Mouse (Mus musculus): ENCODE measurements around the gene Prss43. TPM values are rescaled to one million over a fixed set of nuclear protein-coding genes. Genes with fewer than 3 reads are reported as not detected.
A peak's percentile ranks its signal among the peaks of the same experiment; 100 is the strongest.

Gene Prss43
- total RNA-seq, 2 experiments from 2014 or later = 0.15 to 0.25 TPM

GRCm38 (mm10) chr9:110856920-110857319, 30.4 kb downstream of the Prss43 start:
- TF ChIP-seq CTCF (conservative IDR thresholded peaks at IDR 0.05) = peak; percentile 43
- no peak overlapping the region for H3K27ac ChIP-seq
- H3K4me3 ChIP-seq = no peak overlapping the region
- DNase-seq (ENCODE audit: low spot score in 2 of 2) = no peak

DNA sequence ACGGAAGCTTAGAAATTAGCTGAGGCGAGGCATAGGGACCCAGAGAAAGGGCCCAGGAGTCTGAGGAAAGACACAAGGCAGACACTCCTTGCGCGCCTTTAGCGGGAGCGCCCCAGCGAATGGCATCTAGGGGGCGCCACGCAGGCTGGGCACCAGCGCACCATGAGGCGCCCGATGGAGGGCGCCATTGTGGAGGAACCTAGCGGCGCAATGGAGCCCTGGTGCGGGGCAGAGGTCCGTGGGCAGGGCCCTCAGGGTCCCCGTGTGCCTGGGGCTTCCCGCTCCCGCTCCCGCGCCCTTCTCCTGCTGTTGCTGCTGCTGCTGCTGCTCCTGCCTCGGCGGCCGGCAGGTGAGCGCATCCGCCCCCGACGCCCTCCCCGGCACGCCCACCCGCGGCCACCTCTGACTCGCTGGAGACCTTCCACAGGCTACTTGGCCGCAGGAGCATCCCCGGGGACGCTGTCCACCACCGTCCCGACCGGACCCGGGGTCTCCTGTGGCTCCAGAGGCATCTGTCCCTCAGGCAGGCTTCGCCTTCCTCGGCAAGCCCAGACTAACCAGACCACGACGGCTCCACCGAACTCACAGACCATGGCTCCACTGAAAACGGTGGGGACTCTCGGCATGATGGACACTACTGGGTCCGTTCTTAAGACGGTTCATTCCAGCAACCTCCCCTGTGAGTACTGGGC, 31.4 kb downstream of the Prss43 start, which contains the start of gene Prss50:
Prss50 (plus strand) TSS at position 187 of the 692 bp plus-strand sequence.
- no peak for DNase-seq (ENCODE audit: low spot score in 2 of 2)
- H3K27ac ChIP-seq = no peak within 1 kb of the TSS
- TF ChIP-seq CTCF (conservative IDR thresholded peaks at IDR 0.05) = peak; percentile 79
- H3K4me3 ChIP-seq = peak within 1 kb of the TSS; percentile 23

DNA sequence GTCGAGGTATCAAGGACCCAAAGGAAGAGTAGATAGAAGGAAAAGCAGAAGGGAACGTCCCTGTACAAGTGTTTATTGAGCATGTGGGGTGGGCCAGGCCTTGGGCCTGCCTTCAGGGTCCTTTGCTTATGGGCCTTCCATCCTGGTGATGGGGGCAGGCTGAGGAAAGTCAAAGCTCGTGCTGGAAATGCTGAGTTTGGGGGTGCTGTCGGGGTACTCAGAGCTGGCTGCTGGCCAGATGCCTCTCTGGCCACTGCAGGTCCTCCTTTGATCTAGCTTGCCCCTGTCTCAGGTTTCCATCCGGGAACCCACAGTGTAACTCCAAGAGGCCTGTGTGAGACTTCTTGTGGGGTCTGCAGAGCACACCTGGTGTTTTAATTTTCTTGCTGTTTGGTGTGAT, 32.0 kb downstream of the Prss43 start:
- DNase-seq (ENCODE audit: low spot score in 2 of 2) = no peak
- H3K27ac ChIP-seq = no peak overlapping the region
- no peak overlapping the region for H3K4me3 ChIP-seq
- no peak for TF ChIP-seq CTCF (conservative IDR thresholded peaks at IDR 0.05)

GRCm38 (mm10) chr9:110858967-110859596, 32.6 kb downstream of the Prss43 start:
- TF ChIP-seq CTCF (conservative IDR thresholded peaks at IDR 0.05) = no peak
- no peak overlapping the region for H3K4me3 ChIP-seq
- no peak overlapping the region for H3K27ac ChIP-seq
- DNase-seq (ENCODE audit: low spot score in 2 of 2) = no peak

GRCm38 (mm10) chr9:110871030-110871429, 44.5 kb downstream of the Prss43 start:
- peak; percentile 97 for TF ChIP-seq CTCF (conservative IDR thresholded peaks at IDR 0.05)
- no peak overlapping the region for H3K27ac ChIP-seq
- H3K4me3 ChIP-seq = no peak overlapping the region
- peak; percentile 76 for DNase-seq (ENCODE audit: low spot score in 2 of 2)

DNA sequence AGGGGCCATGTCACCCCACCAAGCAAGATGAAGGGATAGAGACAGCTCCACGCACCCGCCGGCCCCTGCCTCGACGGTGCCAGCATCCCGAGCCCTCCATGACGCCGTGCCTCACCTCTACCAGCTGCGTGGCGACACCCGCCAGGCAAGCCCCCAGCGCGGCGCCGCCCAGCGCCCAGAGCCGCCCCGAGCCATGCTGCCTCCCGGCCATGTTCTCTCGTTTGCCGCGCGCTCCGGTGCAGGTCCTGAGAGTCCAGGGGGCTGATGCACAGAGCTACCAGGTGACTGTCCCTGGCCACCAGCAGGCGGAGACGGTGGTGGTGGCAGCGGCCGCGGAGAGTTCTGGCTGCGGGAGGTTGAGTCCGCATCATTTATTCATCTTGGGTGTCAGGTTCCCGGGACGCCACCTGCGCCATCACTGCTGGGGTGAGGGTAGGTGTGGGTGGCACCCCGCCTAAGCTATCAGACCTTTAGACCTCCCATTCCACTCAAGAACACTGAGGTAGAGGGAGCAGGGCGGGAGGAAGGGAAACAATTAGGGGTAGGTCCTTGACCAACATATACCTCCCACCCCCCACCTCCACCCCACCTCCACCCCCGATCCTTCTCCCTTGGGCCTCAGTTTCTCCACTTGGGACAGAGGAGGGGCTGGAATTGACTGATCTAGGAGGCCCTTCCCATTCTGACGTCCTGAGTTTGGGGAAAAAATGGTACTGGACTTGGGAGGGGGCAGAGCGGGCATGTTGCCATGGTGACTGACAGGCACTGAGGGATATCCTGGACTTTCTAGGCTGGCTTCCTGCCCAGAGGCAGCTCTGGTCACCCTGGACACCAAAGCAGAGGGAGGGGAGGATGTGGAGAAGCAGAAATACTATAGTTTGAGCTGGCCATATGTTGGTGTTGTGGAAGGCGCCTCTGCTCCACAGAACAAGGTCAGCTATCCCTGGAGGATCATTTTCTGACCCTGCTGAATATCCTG, 47.5 kb downstream of the Prss43 start:
- Histone ChIP-seq H3K27ac (peak overlapping the region; percentile 32; the same call in 1 of the 2 replicates), H3K4me3 (peak overlapping the region; percentile 42)
- TF ChIP-seq CTCF (conservative IDR thresholded peaks at IDR 0.05) = peak; percentile 40
- no peak for DNase-seq (ENCODE audit: low spot score in 2 of 2)

DNA sequence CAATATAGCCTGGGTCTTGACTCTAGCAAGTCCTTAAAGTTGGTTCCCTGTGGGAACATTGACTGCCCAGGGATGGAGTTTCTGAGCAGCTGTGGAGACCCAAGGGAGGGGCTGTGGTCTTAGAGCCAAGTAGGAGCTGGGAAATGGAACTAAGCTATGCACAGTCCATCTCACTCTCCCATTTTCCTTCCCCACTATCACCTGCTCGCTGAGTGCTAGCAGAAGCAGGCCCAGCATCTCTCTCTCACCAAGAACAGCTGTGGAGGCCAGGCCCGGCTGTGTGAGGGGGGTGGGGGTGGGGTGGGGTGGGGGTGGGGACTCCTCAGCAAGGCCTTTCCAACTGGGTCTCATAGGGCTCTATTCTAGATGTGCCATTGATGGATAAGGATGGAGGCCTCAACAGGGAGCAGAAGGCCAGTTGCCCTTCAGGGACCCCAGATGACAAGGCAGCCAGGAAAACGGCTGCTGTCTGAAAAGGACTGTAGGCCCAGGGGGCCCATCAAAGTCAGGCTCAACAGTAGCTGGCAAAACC, 48.2 kb downstream of the Prss43 start:
- Histone ChIP-seq H3K4me3 (no peak overlapping the region), H3K27ac (no peak overlapping the region)
- no peak for DNase-seq (ENCODE audit: low spot score in 2 of 2)
- no peak for TF ChIP-seq CTCF (conservative IDR thresholded peaks at IDR 0.05)

DNA sequence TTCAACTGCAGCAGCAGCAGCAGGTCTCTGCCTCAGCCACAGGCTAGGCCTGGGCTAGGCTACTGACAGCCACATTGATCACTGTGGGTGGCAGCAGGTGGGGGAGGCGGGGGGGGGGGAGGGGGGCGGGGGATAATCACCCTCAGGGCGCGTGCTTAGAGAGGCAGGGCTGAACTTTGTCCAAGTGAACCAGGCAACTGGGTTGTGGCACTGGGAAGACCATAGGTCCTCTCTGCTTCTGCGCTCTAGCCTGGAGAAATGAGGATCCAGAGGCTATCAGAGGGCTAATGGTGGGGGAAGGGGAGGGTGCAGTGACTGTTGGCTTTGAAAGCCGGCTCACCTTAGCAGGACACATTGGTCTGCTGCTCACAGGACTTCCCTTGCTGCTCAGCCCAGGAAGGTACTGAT, 48.8 kb downstream of the Prss43 start:
- H3K27ac ChIP-seq = no peak overlapping the region
- no peak for TF ChIP-seq CTCF (conservative IDR thresholded peaks at IDR 0.05)
- no peak overlapping the region for H3K4me3 ChIP-seq
- DNase-seq (ENCODE audit: low spot score in 2 of 2) = no peak

DNA sequence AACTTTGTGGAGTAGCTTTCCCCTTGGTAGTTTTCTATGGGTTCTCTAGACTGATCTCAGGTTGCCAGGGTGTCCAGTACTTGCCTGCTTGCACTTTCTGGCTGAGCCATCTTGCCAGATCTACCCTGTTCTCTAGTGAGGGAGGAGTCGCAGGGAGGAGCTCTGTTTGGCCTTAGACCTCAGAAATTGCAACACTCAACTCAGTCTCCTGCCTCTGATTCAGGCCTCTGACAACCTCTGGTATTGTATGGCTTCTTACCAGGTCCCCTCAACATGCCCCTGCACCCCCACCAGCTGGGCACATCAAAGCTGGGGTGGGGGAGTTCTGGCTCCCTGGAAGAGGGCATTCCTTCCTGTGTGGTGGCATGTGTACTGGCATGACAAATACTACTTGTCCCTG, 50.9 kb downstream of the Prss43 start:
- Histone ChIP-seq H3K4me3 (no peak overlapping the region), H3K27ac (peak overlapping the region; percentile 57; the same call in 1 of the 2 replicates)
- no peak for DNase-seq (ENCODE audit: low spot score in 2 of 2)
- TF ChIP-seq CTCF (conservative IDR thresholded peaks at IDR 0.05) = no peak

DNA sequence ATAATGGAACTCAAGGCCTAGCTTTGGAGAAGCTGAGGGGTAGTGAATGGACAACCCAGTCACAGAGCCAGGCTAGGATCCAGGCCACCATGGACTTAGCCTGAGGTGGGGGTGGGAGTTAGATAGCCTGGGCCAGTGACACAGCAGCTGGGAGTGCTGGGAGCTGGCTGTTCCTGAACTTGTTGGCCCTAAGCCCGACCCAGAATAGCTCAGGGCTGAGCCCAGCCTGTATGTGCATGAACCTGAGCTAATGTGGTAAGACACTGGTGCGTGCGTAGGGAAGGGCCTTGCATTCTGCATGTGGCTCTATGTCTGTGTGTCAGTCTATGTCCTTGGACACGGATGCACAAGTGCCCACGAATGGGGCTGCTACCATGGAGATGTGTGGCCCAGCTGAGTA, 51.4 kb downstream of the Prss43 start:
- Histone ChIP-seq H3K4me3 (no peak overlapping the region), H3K27ac (peak overlapping the region; percentile 57; the same call in 1 of the 2 replicates)
- no peak for DNase-seq (ENCODE audit: low spot score in 2 of 2)
- no peak for TF ChIP-seq CTCF (conservative IDR thresholded peaks at IDR 0.05)

GRCm38 (mm10) chr9:110879191-110879920, 52.9 kb downstream of the Prss43 start, which contains the start of gene Als2cl:
Als2cl (plus strand) TSS chr9:110879870.
- TF ChIP-seq CTCF (conservative IDR thresholded peaks at IDR 0.05) = no peak
- peak within 1 kb of the TSS; percentile 56 for H3K4me3 ChIP-seq
- peak within 1 kb of the TSS; percentile 91 for H3K27ac ChIP-seq
- peak; percentile 21 to 69 for DNase-seq (ENCODE audit: low spot score in 2 of 2)
